Mouse (Mus musculus) lung, adult 2 months (tissue): Measurements from ENCODE around the gene Sgpp1. TPM values are rescaled to one million over a fixed set of nuclear protein-coding genes. Genes with fewer than 3 reads are reported as not detected.
"Not testable (repeated sequence)": the region's sequence is repeated elsewhere in the genome, so short reads cannot be mapped to it uniquely, and the experiment has no call there.

ENCODE experiments used
- DNase-seq: peaks from one replicate; pipeline ENCODE4 v3.0.0; 2022
- H3K4me1 ChIP-seq: fragments of 200-500 bp; 2 replicates; pipeline ENCODE4 v1.6.1; 2011; ENCODE audit warnings: low read length; ENCODE audit not compliant: control insufficient read depth, insufficient read depth
- H3K4me3 ChIP-seq: fragments of 200-500 bp; replicated peaks from 2 replicates; pipeline ENCODE3; 2011; ENCODE audit warnings: low read depth, mild to moderate bottlenecking, control low read depth, low read length; ENCODE audit errors: extremely low read depth
- CTCF ChIP-seq: fragments of 200-500 bp; IDR thresholded peaks from 2 replicates; pipeline ENCODE4 v1.5.1; 2011; ENCODE audit warnings: mild to moderate bottlenecking, low read length, control low read depth; ENCODE audit not compliant: insufficient read depth
- POLR2A ChIP-seq: fragments of 200-500 bp; IDR thresholded peaks from 2 replicates; pipeline ENCODE4 v1.6.1; 2011; ENCODE audit warnings: low read depth, mild to moderate bottlenecking, control low read depth, low read length, borderline replicate concordance; ENCODE audit errors: extremely low read depth
- WGBS: fragments of 180-500 bp; shearing (Covaris S2); methylation state at CpG from one replicate; pipeline ENCODE4 v1.1.7; 2018; 5-methylcytosine and 5-hydroxymethylcytosine counted together
- polyA plus RNA-seq: library from polyadenylated mRNA; depleted of rRNA; stranded (reverse); fragments of >200 nt; gene quantifications from 2 replicates; pipeline ENCODE4 v1.2.3, GENCODE M21; 2012

Sgpp1 gene
- polyA plus RNA-seq, 1 experiment: 35.2 TPM

DNA sequence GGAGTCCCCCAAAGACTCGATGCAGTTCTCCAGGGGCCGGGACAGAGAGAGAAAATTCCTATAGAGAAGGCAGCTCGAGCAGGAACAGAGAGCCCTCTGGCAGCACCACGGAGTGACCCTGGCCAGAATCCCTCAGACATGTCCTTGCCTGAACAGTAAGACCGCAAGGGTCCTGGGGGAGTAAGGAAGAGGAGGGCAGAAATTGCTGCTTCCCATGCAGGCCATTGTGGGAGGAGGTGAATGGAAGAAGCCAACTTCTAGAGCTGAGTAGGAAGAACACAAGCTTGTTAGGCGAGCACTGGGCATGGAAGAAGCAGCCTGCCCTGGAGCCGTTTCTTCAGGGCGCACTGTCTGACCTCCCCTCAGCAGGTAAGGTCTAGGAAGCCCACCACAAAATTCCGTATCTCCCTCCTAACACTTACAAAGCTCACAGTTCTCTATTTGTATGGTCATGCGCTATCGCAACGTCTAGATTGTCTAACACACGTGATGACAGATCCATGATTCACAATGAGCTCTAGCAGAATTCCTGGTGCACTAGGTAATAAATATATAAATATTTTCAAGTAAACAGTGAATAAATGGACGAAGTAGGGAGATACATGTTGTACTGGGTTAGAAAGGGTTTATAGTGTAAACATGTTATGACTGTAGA is 33.3 kb downstream of the Sgpp1 start:
- no peaks in the 10 kb centered on the region for H3K4me1 ChIP-seq
- no peak overlapping the region for H3K4me3 ChIP-seq
- WGBS: 54% methylated on average over 14 of the region's 14 CpGs
- no peak for DNase-seq
- no peak for TF ChIP-seq CTCF
- no peak for TF ChIP-seq POLR2A

DNA sequence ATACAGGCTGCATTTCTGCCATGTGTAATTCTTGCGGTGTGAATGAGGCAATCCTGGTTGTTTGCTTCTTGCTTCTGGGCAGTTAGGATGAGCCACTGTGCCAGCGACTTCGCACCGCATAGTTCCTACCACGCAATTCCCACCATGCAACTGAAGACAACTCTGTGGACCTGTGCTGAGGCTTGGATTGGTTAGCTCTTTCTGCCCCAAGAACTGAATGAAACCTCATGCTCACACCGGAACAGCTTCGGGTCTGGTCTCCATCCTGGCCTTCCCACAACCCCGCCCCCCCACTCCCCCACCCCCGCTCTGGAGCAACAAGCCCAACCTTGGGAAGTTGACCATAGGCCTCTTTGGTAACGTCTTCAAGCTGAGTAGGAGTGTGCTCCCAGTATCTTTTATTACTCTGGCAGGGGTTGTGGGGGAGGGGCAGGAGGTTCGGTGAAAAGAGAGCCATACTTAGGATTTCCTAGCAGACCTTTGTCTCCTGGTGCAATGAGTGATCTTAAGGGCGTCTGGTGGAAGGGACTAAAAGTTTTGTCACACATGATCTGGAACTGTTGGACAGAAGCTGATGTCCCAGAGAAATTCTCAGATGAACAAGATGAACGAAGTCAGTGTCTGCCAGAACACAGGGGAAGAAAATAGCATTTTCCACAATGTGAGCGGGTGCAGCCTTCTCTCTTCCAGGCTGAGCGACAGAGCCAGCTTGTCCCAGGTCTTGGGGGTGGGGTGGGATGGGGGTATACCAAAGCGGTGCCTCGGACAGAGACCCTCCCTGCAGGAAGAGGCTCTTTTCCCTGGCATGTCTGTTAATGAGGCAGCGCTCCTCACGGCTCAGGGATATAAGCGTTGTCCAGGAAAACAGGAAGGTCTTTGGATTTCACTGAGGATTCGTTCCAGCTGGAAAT is 34.1 kb downstream of the Sgpp1 start:
- 35% methylated on average over 21 of the region's 21 CpGs for WGBS
- TF ChIP-seq CTCF (no peak), POLR2A (no peak)
- H3K4me3 ChIP-seq: no peak overlapping the region
- DNase-seq: no peak
- no peaks in the 10 kb centered on the region for H3K4me1 ChIP-seq

DNA sequence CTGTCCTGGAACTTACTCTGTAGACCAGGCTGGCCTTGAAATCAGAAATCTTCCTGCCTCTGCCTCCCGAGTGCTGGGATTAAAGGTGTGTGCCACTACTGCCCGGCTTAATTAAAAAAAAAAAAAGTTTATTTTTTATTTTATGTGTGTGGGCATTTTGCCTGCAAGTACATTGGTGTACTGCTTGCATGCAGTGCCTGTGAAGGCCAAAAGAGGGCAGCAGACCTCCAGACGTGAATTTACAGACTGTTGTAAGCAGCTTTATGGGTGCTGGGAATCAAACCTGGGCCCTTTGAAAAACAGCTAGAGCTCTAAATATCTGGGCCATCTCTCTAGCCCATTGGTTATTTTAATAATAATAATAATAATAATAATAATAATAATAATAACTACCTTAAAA is 36.8 kb downstream of the Sgpp1 start:
- Histone ChIP-seq H3K4me1 (no peaks in the 10 kb centered on the region), H3K4me3 (no peak overlapping the region)
- WGBS: 94% methylated on average over 3 of the region's 3 CpGs
- no peak for DNase-seq
- TF ChIP-seq CTCF (no peak), POLR2A (no peak)

DNA sequence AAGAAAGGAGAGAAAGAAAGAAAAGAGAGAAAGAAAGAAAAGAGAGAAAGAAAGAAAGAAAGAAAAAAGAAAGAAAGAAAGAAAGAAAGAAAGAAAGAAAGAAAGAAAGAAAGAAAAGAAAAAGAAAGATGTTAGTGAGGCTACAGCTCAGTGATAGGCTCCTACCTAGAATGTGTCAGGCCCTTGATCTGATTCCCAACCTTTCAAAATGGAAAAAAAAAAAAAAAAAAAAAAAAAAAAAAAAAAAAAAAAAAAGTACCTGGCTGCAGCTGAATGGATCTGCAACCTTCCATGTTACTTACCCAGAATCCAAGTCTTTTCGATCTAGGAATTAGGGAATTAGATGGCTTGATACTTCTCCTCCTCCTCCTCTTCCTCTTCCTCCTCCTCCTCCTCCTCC is 39.7 kb downstream of the Sgpp1 start:
- not testable (repeated sequence) for H3K4me3 ChIP-seq, H3K4me1 ChIP-seq, DNase-seq
- WGBS: 96% methylated on average over 1 of the region's 1 CpGs

DNA sequence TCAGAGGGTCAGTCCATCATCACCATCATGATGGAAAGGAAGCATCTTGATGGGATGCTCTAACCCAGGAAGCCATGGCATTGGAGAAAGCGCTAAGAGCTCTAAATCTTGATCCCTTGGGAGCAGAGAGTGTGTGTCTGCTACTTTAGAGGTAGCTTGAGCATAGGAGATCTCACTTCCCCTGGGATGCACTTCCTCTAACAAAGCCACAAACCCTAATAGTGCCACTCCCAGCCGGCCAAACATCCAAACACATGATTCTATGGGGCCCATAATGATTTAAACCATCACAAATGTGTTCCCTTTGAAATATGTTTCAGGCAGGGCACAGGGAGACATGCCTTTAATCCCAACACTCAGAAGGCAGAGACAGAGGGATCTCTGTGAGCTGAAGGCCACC is 46.5 kb downstream of the Sgpp1 start:
- TF ChIP-seq POLR2A (no peak), CTCF (no peak)
- no peak for DNase-seq
- H3K4me3 ChIP-seq: no peak overlapping the region
- WGBS: 81% methylated on average over 2 of the region's 2 CpGs
- no peaks in the 10 kb centered on the region for H3K4me1 ChIP-seq

DNA sequence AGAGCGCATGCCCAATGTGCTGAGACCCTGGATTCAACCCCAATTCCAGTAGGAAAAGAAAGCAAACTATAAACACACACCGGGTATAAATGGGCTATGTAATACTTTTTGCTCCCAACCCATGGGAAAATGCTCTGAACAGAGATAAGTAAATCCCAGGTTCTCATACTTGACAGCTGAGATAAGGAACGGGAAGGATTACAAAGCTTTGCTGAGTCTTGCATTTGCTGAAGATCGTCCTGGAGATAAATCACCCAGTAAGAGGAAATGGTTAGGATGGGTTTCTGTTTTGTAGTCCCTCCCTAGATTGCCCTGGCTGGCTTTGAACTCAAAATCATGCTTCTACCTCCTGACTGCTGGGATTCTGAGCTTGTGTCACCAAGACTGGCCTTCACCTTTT is 48.2 kb downstream of the Sgpp1 start:
- 20% methylated on average over 4 of the region's 4 CpGs for WGBS
- H3K4me1 ChIP-seq: no peaks in the 10 kb centered on the region

DNA sequence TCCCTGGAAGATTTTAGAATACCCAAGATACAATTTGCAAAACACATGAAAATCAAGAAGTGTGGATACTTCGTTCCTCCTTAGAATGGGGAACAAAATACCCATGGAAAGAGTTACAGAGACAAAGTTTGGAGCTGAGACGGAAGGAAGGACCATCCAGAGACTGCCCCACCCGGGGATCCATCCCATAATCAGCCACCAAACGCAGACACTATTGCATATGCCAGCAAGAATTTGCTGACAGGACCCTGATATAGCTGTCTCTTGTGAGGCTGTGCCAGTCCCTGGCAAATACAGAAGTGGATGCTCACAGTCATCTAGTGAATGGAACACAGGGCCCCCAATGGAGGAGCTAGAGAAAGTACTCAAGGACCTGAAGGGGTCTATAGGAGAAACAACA is 51.5 kb downstream of the Sgpp1 start:
- WGBS: 77% methylated on average over 4 of the region's 4 CpGs
- not testable (repeated sequence) for DNase-seq, H3K4me1 ChIP-seq, H3K4me3 ChIP-seq

More for the DNA sequence above, 48.2 kb downstream of the Sgpp1 start:
- DNase-seq: no peak
- no peak overlapping the region for H3K4me3 ChIP-seq
- no peak for TF ChIP-seq CTCF
- no peak for TF ChIP-seq POLR2A

DNA sequence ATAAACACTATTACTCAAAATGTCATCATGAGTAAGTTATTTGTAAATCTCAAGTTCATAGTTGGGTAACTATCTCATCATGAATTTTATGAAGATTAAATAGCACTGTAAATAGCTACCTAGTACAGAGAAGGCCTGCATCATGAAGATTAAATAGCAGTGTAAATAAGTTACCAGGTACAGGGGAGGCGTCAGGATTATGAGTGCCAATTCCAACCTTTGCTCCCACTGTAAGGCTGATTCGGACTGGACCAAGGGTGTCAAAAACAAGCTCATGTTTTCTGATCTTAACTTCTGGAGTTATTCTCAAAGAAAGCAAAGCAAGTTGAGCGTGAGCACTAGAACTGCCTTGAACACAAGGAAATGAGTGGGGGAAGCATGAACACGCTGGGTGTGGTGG is 51.9 kb downstream of the Sgpp1 start:
- Histone ChIP-seq H3K4me3 (no peak overlapping the region), H3K4me1 (no peaks in the 10 kb centered on the region)
- TF ChIP-seq CTCF: no peak
- no peak for TF ChIP-seq POLR2A
- 93% methylated on average over 4 of the region's 4 CpGs for WGBS
- no peak for DNase-seq

DNA sequence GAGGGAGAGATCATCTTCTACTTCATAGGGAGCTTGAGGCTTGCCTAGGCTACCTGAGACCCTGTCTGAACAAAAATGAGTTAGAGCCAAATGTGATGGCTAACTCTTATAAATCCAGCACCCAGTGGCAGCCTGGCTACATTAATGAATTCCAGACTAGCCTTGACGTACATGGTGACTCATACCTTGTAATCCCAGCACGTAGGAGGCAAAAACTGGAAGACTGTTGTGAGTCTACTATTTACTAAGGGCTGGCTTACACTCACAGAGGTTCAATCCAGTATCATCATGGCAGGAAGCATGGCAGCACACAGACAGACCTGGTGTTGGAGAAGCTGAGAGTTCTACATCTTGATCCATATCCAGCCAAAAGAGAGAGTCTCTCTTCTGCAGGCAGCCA is 52.7 kb downstream of the Sgpp1 start:
- no peak for DNase-seq
- 75% methylated on average over 2 of the region's 2 CpGs for WGBS
- Histone ChIP-seq H3K4me3 (no peak overlapping the region), H3K4me1 (no peaks in the 10 kb centered on the region)
- TF ChIP-seq CTCF (no peak), POLR2A (no peak)

DNA sequence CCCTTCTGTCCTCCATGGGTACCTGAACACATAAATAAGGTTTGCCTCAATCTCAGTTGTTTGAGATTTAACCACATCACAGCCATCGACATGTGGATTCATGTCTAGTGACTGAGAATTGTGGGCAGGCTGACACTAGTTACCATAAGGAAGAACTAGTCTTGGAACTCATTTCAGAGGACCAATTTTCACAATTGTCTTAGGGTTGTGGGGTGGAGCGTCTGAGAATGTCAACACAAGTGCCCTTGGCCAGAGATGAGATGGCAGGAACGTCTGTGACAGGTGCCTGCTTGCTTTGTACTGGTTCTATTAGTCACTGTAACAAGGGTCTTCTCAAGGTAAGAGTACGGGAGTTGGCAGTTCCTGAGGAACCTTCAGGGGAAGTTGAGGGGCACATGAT is 54.4 kb downstream of the Sgpp1 start:
- no peak for DNase-seq
- Histone ChIP-seq H3K4me3 (no peak overlapping the region), H3K4me1 (no peaks in the 10 kb centered on the region)
- TF ChIP-seq CTCF: no peak
- TF ChIP-seq POLR2A: no peak
- WGBS: 66% methylated on average over 4 of the region's 4 CpGs
